Mouse (Mus musculus): Measurements from ENCODE around the gene Tas1r1.
"Not testable (repeated sequence)": the region's sequence is repeated elsewhere in the genome, so short reads cannot be mapped to it uniquely, and the experiment has no call there.

The Tas1r1 gene

GRCm38 (mm10) chr4:152044609-152045008 is 6.2 kb upstream of the Tas1r1 start:
- no peak for DNase-seq (ENCODE audit: low read depth, low spot score)

GRCm38 (mm10) chr4:152043171-152043570 is 4.8 kb upstream of the Tas1r1 start:
- DNase-seq (ENCODE audit: low read depth, low spot score) = no peak

GRCm38 (mm10) chr4:152041924-152042641 is 3.7 kb upstream of the Tas1r1 start:
- no peak for DNase-seq (ENCODE audit: low read depth, low spot score)

- no peak for DNase-seq (ENCODE audit: low read depth, low spot score)
Observed at GRCm38 (mm10) chr4:152039831-152040310, 1.5 kb upstream of the Tas1r1 start.

- DNase-seq (ENCODE audit: low read depth, low spot score) = peak; percentile 80
Observed at GRCm38 (mm10) chr4:152038985-152039830, 840 bp upstream of the Tas1r1 start, which contains the start of gene Nol9. Nol9 (plus strand) TSS chr4:152039321.

GRCm38 (mm10) chr4:152036464-152036863 is 1.9 kb downstream of the Tas1r1 start:
- not testable (repeated sequence) for DNase-seq (ENCODE audit: low read depth, low spot score)

GRCm38 (mm10) chr4:152032922-152033321 is 5.4 kb downstream of the Tas1r1 start:
- no peak for DNase-seq (ENCODE audit: low read depth, low spot score)

GRCm38 (mm10) chr4:152029997-152030396 is 8.4 kb downstream of the Tas1r1 start:
- no peak for DNase-seq (ENCODE audit: low read depth, low spot score)

- DNase-seq (ENCODE audit: low read depth, low spot score) = no peak
Observed at GRCm38 (mm10) chr4:152029087-152029486, 9.3 kb downstream of the Tas1r1 start.

GRCm38 (mm10) chr4:152028456-152028855 is 9.9 kb downstream of the Tas1r1 start:
- DNase-seq (ENCODE audit: low read depth, low spot score) = no peak

- DNase-seq (ENCODE audit: low read depth, low spot score) = peak; percentile 89
Observed at GRCm38 (mm10) chr4:152027524-152027923, 10.8 kb downstream of the Tas1r1 start, which contains the start of gene Zbtb48. Zbtb48 (minus strand) TSS chr4:152027671.

- DNase-seq (ENCODE audit: low read depth, low spot score) = no peak
Observed at GRCm38 (mm10) chr4:152026751-152027508, 11.4 kb downstream of the Tas1r1 start.

- DNase-seq (ENCODE audit: low read depth, low spot score) = no peak
Observed at GRCm38 (mm10) chr4:152024525-152024924, 13.8 kb downstream of the Tas1r1 start.

GRCm38 (mm10) chr4:152022506-152022905 is 15.9 kb downstream of the Tas1r1 start:
- no peak for DNase-seq (ENCODE audit: low read depth, low spot score)

GRCm38 (mm10) chr4:152021568-152022097 is 16.7 kb downstream of the Tas1r1 start:
- no peak for DNase-seq (ENCODE audit: low read depth, low spot score)

- no peak for DNase-seq (ENCODE audit: low read depth, low spot score)
Observed at GRCm38 (mm10) chr4:152020024-152020423, 18.3 kb downstream of the Tas1r1 start.

GRCm38 (mm10) chr4:152019073-152019472 is 19.3 kb downstream of the Tas1r1 start:
- DNase-seq (ENCODE audit: low read depth, low spot score) = no peak

GRCm38 (mm10) chr4:152013036-152013813 is 25.1 kb downstream of the Tas1r1 start:
- no peak for DNase-seq (ENCODE audit: low read depth, low spot score)

- DNase-seq (ENCODE audit: low read depth, low spot score) = no peak
Observed at GRCm38 (mm10) chr4:152012109-152012508, 26.3 kb downstream of the Tas1r1 start.

GRCm38 (mm10) chr4:152011171-152011760 is 27.1 kb downstream of the Tas1r1 start:
- no peak for DNase-seq (ENCODE audit: low read depth, low spot score)
